Mouse (Mus musculus): ENCODE measurements around the gene Trio. TPM values are rescaled to one million over a fixed set of nuclear protein-coding genes. Genes with fewer than 3 reads are reported as not detected.
A peak's percentile ranks its signal among the peaks of the same experiment; 100 is the strongest.

Gene Trio
- polyA plus RNA-seq, 1 experiment from 2014 or later = 45.4 TPM

GRCm38 (mm10) chr15:27907649-27908048 is 118.0 kb downstream of the Trio start:
- no peaks in the 10 kb centered on the region for H3K4me1 ChIP-seq (ENCODE audit: control insufficient read depth, insufficient read depth, low read length)
- H3K27me3 ChIP-seq (ENCODE audit: control insufficient read depth, insufficient read depth, low read length) = no peaks in the 10 kb centered on the region
- H3K9me3 ChIP-seq (replicated peaks; ENCODE audit: control insufficient read depth, low read length) = no peaks in the 10 kb centered on the region
- H3K27ac ChIP-seq (replicated peaks; ENCODE audit: low read depth, low read length) = no peak overlapping the region
- H3K36me3 ChIP-seq (replicated peaks; ENCODE audit: control insufficient read depth, insufficient read depth, low read depth, low read length) = no peaks in the 10 kb centered on the region
- ATAC-seq (replicated peaks; ENCODE audit: insufficient number of reproducible peaks, low FRiP score, low TSS enrichment, low read depth) (no peak), DNase-seq (ENCODE audit: low spot score) (no peak)
- H3K4me2 ChIP-seq (ENCODE audit: low read depth, low read length) = no peak overlapping the region
- 64% methylated on average over 5 of the region's 5 CpGs for WGBS
- H3K9ac ChIP-seq (replicated peaks; ENCODE audit: low read length) = no peak overlapping the region
- no peak overlapping the region for H3K4me3 ChIP-seq (ENCODE audit: low read depth, low read length)

DNA sequence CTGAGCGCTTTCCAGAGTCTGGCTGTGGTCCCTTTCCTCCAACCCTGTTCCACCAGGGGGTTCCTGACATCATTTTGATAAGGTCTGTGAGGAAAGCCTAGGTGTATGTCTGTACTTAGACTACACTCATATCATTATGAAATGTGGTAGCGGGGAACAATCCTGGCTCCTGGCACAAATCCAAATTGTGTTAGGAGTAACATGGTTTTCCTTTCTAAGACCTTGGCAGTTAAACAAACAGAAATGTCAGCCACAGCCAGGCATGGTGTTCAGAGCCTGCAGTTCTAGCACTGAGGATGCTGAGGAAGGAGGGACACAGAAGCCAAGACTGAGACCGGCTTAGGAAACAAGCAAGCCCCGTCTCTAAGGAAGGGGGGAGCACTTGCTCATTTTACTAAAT is 119.2 kb downstream of the Trio start:
- DNase-seq (ENCODE audit: low spot score) (no peak), ATAC-seq (replicated peaks; ENCODE audit: insufficient number of reproducible peaks, low FRiP score, low TSS enrichment, low read depth) (no peak)
- H3K4me2 ChIP-seq (ENCODE audit: low read depth, low read length) = no peak overlapping the region
- H3K36me3 ChIP-seq (replicated peaks; ENCODE audit: control insufficient read depth, insufficient read depth, low read depth, low read length) = no peaks in the 10 kb centered on the region
- no peaks in the 10 kb centered on the region for H3K9me3 ChIP-seq (replicated peaks; ENCODE audit: control insufficient read depth, low read length)
- H3K27me3 ChIP-seq (ENCODE audit: control insufficient read depth, insufficient read depth, low read length) = no peaks in the 10 kb centered on the region
- H3K27ac ChIP-seq (replicated peaks; ENCODE audit: low read depth, low read length) = no peak overlapping the region
- H3K9ac ChIP-seq (replicated peaks; ENCODE audit: low read length) = no peak overlapping the region
- no peak overlapping the region for H3K4me3 ChIP-seq (ENCODE audit: low read depth, low read length)
- 85% methylated on average over 4 of the region's 4 CpGs for WGBS
- H3K4me1 ChIP-seq (ENCODE audit: control insufficient read depth, insufficient read depth, low read length) = no peaks in the 10 kb centered on the region

DNA sequence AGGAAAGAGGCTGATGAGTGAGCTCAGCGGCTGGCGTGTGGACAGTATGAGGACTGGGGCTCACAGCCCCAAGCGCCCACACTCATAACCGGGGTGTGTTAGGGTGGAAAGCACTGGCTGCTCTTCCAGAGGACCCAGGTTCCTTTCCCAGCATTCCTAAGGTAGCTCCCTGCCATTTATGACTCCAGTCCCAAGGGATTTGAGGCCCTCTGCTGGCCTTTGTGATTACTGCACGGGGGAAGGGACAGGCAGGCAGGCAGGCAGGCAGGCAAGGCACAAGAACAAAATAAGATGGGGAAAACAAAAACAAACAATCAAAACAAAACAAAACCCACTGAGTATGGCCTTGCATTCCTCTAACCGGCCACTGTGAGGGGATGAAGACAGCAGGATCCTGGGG is 120.3 kb downstream of the Trio start:
- Histone ChIP-seq H3K27me3 (ENCODE audit: control insufficient read depth, insufficient read depth, low read length) (no peaks in the 10 kb centered on the region), H3K36me3 (replicated peaks; ENCODE audit: control insufficient read depth, insufficient read depth, low read depth, low read length) (no peaks in the 10 kb centered on the region)
- no peak for ATAC-seq (replicated peaks; ENCODE audit: insufficient number of reproducible peaks, low FRiP score, low TSS enrichment, low read depth)

GRCm38 (mm10) chr15:27904346-27905005 is 121.2 kb downstream of the Trio start:
- H3K4me2 ChIP-seq (ENCODE audit: low read depth, low read length) = no peak overlapping the region
- no peak overlapping the region for H3K27ac ChIP-seq (replicated peaks; ENCODE audit: low read depth, low read length)
- no peaks in the 10 kb centered on the region for H3K9me3 ChIP-seq (replicated peaks; ENCODE audit: control insufficient read depth, low read length)
- no peak overlapping the region for H3K9ac ChIP-seq (replicated peaks; ENCODE audit: low read length)
- DNase-seq (ENCODE audit: low spot score) (no peak), ATAC-seq (replicated peaks; ENCODE audit: insufficient number of reproducible peaks, low FRiP score, low TSS enrichment, low read depth) (no peak)
- no peaks in the 10 kb centered on the region for H3K4me1 ChIP-seq (ENCODE audit: control insufficient read depth, insufficient read depth, low read length)
- WGBS = 79% methylated on average over 16 of the region's 16 CpGs
- H3K36me3 ChIP-seq (replicated peaks; ENCODE audit: control insufficient read depth, insufficient read depth, low read depth, low read length) = no peaks in the 10 kb centered on the region; the same call in 1 of the 2 replicates
- no peaks in the 10 kb centered on the region for H3K27me3 ChIP-seq (ENCODE audit: control insufficient read depth, insufficient read depth, low read length)
- H3K4me3 ChIP-seq (ENCODE audit: low read depth, low read length) = no peak overlapping the region

More for the DNA sequence above, 120.3 kb downstream of the Trio start:
- peak; percentile 64 for DNase-seq (ENCODE audit: low spot score)
- Histone ChIP-seq H3K4me3 (ENCODE audit: low read depth, low read length) (no peak overlapping the region), H3K4me1 (ENCODE audit: control insufficient read depth, insufficient read depth, low read length) (no peaks in the 10 kb centered on the region), H3K27ac (replicated peaks; ENCODE audit: low read depth, low read length) (no peak overlapping the region), H3K4me2 (ENCODE audit: low read depth, low read length) (no peak overlapping the region), H3K9me3 (replicated peaks; ENCODE audit: control insufficient read depth, low read length) (no peaks in the 10 kb centered on the region), H3K9ac (replicated peaks; ENCODE audit: low read length) (no peak overlapping the region)
- 70% methylated on average over 6 of the region's 6 CpGs for WGBS

DNA sequence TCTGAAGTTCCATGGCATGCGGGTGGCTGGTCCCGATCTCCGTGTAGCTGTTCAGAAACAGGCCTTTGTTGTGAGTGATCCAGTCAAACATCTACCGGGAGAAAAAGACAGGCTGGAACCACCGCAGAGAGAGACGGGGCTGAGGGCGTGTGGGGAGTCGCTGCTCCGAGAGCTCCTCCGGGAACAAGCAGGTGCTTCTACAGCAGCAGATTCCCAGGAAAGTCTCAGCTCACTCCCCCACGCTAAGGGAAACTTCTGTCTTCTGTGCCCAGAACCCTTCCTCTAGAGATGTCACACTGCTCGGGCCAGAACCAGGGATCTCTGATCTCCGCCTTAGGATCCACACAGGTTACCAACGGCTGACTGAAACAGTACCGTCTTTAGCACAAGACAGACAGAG is 124.4 kb downstream of the Trio start:
- Histone ChIP-seq H3K9me3 (replicated peaks; ENCODE audit: control insufficient read depth, low read length) (no peaks in the 10 kb centered on the region), H3K4me2 (ENCODE audit: low read depth, low read length) (no peak overlapping the region), H3K27me3 (ENCODE audit: control insufficient read depth, insufficient read depth, low read length) (no peaks in the 10 kb centered on the region), H3K27ac (replicated peaks; ENCODE audit: low read depth, low read length) (no peak overlapping the region), H3K36me3 (replicated peaks; ENCODE audit: control insufficient read depth, insufficient read depth, low read depth, low read length) (peaks cover 2% of the 10 kb centered on the region; the same call in 1 of the 2 replicates), H3K4me1 (ENCODE audit: control insufficient read depth, insufficient read depth, low read length) (no peaks in the 10 kb centered on the region; the same call in 1 of the 2 replicates), H3K9ac (replicated peaks; ENCODE audit: low read length) (no peak overlapping the region), H3K4me3 (ENCODE audit: low read depth, low read length) (no peak overlapping the region)
- no peak for DNase-seq (ENCODE audit: low spot score)
- 94% methylated on average over 15 of the region's 15 CpGs for whole genome bisulfite sequencing
- ATAC-seq (replicated peaks; ENCODE audit: insufficient number of reproducible peaks, low FRiP score, low TSS enrichment, low read depth) = no peak

- no peak for ATAC-seq (replicated peaks; ENCODE audit: insufficient number of reproducible peaks, low FRiP score, low TSS enrichment, low read depth)
- Histone ChIP-seq H3K4me1 (ENCODE audit: control insufficient read depth, insufficient read depth, low read length) (no peaks in the 10 kb centered on the region; the same call in 1 of the 2 replicates), H3K4me3 (ENCODE audit: low read depth, low read length) (no peak overlapping the region), H3K36me3 (replicated peaks; ENCODE audit: control insufficient read depth, insufficient read depth, low read depth, low read length) (peaks cover 2% of the 10 kb centered on the region; the same call in 1 of the 2 replicates), H3K4me2 (ENCODE audit: low read depth, low read length) (no peak overlapping the region), H3K9ac (replicated peaks; ENCODE audit: low read length) (no peak overlapping the region), H3K9me3 (replicated peaks; ENCODE audit: control insufficient read depth, low read length) (no peaks in the 10 kb centered on the region), H3K27me3 (ENCODE audit: control insufficient read depth, insufficient read depth, low read length) (no peaks in the 10 kb centered on the region), H3K27ac (replicated peaks; ENCODE audit: low read depth, low read length) (no peak overlapping the region)
- DNase-seq (ENCODE audit: low spot score) = no peak
- WGBS = 89% methylated on average over 6 of the region's 6 CpGs
Measured at GRCm38 (mm10) chr15:27898795-27899406, 126.7 kb downstream of the Trio start.

GRCm38 (mm10) chr15:27894112-27894511 is 131.5 kb downstream of the Trio start:
- Histone ChIP-seq H3K27me3 (ENCODE audit: control insufficient read depth, insufficient read depth, low read length) (no peaks in the 10 kb centered on the region), H3K27ac (replicated peaks; ENCODE audit: low read depth, low read length) (no peak overlapping the region), H3K9ac (replicated peaks; ENCODE audit: low read length) (no peak overlapping the region), H3K4me3 (ENCODE audit: low read depth, low read length) (no peak overlapping the region), H3K4me1 (ENCODE audit: control insufficient read depth, insufficient read depth, low read length) (no peaks in the 10 kb centered on the region), H3K36me3 (replicated peaks; ENCODE audit: control insufficient read depth, insufficient read depth, low read depth, low read length) (peaks cover 2% of the 10 kb centered on the region), H3K4me2 (ENCODE audit: low read depth, low read length) (no peak overlapping the region), H3K9me3 (replicated peaks; ENCODE audit: control insufficient read depth, low read length) (no peaks in the 10 kb centered on the region)
- ATAC-seq (replicated peaks; ENCODE audit: insufficient number of reproducible peaks, low FRiP score, low TSS enrichment, low read depth) (no peak), DNase-seq (ENCODE audit: low spot score) (no peak)
- 81% methylated on average over 12 of the region's 12 CpGs for WGBS

- Histone ChIP-seq H3K9me3 (replicated peaks; ENCODE audit: control insufficient read depth, low read length) (no peaks in the 10 kb centered on the region), H3K4me1 (ENCODE audit: control insufficient read depth, insufficient read depth, low read length) (no peaks in the 10 kb centered on the region), H3K27me3 (ENCODE audit: control insufficient read depth, insufficient read depth, low read length) (no peaks in the 10 kb centered on the region), H3K36me3 (replicated peaks; ENCODE audit: control insufficient read depth, insufficient read depth, low read depth, low read length) (no peaks in the 10 kb centered on the region; the same call in none of the 2 replicates), H3K27ac (replicated peaks; ENCODE audit: low read depth, low read length) (no peak overlapping the region), H3K4me2 (ENCODE audit: low read depth, low read length) (no peak overlapping the region), H3K4me3 (ENCODE audit: low read depth, low read length) (no peak overlapping the region), H3K9ac (replicated peaks; ENCODE audit: low read length) (no peak overlapping the region)
- ATAC-seq (replicated peaks; ENCODE audit: insufficient number of reproducible peaks, low FRiP score, low TSS enrichment, low read depth) = no peak
- WGBS = 77% methylated on average over 5 of the region's 5 CpGs
- no peak for DNase-seq (ENCODE audit: low spot score)
Measured at GRCm38 (mm10) chr15:27892029-27892428, 133.6 kb downstream of the Trio start.
